Mouse (Mus musculus): Measurements from ENCODE around the gene Usp22. TPM values are rescaled to one million over a fixed set of nuclear protein-coding genes. Genes with fewer than 3 reads are reported as not detected.

Gene Usp22
- polyA plus RNA-seq, 1 experiment = 25.1 TPM

- TF ChIP-seq POLR2A (IDR thresholded peaks at IDR 0.05; ENCODE audit: low read depth, low read length) = no peak
- no peak for TF ChIP-seq CTCF (IDR thresholded peaks at IDR 0.05; ENCODE audit: extremely low read depth, insufficient read length, insufficient replicate concordance, low read depth, low read length)
- H3K36me3 ChIP-seq (ENCODE audit: control insufficient read depth, insufficient read depth, low read length) = peaks cover 60% of the 10 kb centered on the region
- no peaks in the 10 kb centered on the region for H3K27me3 ChIP-seq (ENCODE audit: control insufficient read depth, insufficient read depth, low read length)
- 93% methylated on average over 10 of the region's 10 CpGs for WGBS
- H3K27ac ChIP-seq (ENCODE audit: insufficient read depth, low read depth, low read length) = no peak overlapping the region
- H3K4me1 ChIP-seq (ENCODE audit: control insufficient read depth, insufficient read depth, insufficient read length, low read length) = no peaks in the 10 kb centered on the region; the same call in 1 of the 2 replicates
- no peak overlapping the region for H3K4me3 ChIP-seq (ENCODE audit: low read depth, low read length)
Observed at GRCm38 (mm10) chr11:61164881-61165280, 10.0 kb downstream of the Usp22 start.

- H3K27me3 ChIP-seq (ENCODE audit: control insufficient read depth, insufficient read depth, low read length) = no peaks in the 10 kb centered on the region
- WGBS = 89% methylated on average over 6 of the region's 6 CpGs
- no peak overlapping the region for H3K4me3 ChIP-seq (ENCODE audit: low read depth, low read length)
- H3K4me1 ChIP-seq (ENCODE audit: control insufficient read depth, insufficient read depth, insufficient read length, low read length) = no peaks in the 10 kb centered on the region; the same call in 1 of the 2 replicates
- no peak overlapping the region for H3K27ac ChIP-seq (ENCODE audit: insufficient read depth, low read depth, low read length)
- TF ChIP-seq CTCF (IDR thresholded peaks at IDR 0.05; ENCODE audit: extremely low read depth, insufficient read length, insufficient replicate concordance, low read depth, low read length) (no peak), POLR2A (IDR thresholded peaks at IDR 0.05; ENCODE audit: low read depth, low read length) (no peak)
- H3K36me3 ChIP-seq (ENCODE audit: control insufficient read depth, insufficient read depth, low read length) = peaks cover 64% of the 10 kb centered on the region
Observed at GRCm38 (mm10) chr11:61164366-61164765, 10.5 kb downstream of the Usp22 start.

- no peak for TF ChIP-seq POLR2A (IDR thresholded peaks at IDR 0.05; ENCODE audit: low read depth, low read length)
- TF ChIP-seq CTCF (IDR thresholded peaks at IDR 0.05; ENCODE audit: extremely low read depth, insufficient read length, insufficient replicate concordance, low read depth, low read length) = no peak
- H3K4me1 ChIP-seq (ENCODE audit: control insufficient read depth, insufficient read depth, insufficient read length, low read length) = no peaks in the 10 kb centered on the region
- H3K27ac ChIP-seq (ENCODE audit: insufficient read depth, low read depth, low read length) = no peak overlapping the region
- H3K27me3 ChIP-seq (ENCODE audit: control insufficient read depth, insufficient read depth, low read length) = no peaks in the 10 kb centered on the region
- 85% methylated on average over 3 of the region's 3 CpGs for WGBS
- peaks cover 73% of the 10 kb centered on the region for H3K36me3 ChIP-seq (ENCODE audit: control insufficient read depth, insufficient read depth, low read length)
- H3K4me3 ChIP-seq (ENCODE audit: low read depth, low read length) = no peak overlapping the region
Observed at GRCm38 (mm10) chr11:61163341-61163740, 11.5 kb downstream of the Usp22 start.

GRCm38 (mm10) chr11:61162776-61163175 is 12.1 kb downstream of the Usp22 start:
- Histone ChIP-seq H3K27ac (ENCODE audit: insufficient read depth, low read depth, low read length) (no peak overlapping the region), H3K27me3 (ENCODE audit: control insufficient read depth, insufficient read depth, low read length) (no peaks in the 10 kb centered on the region), H3K4me1 (ENCODE audit: control insufficient read depth, insufficient read depth, insufficient read length, low read length) (no peaks in the 10 kb centered on the region), H3K36me3 (ENCODE audit: control insufficient read depth, insufficient read depth, low read length) (peaks cover 78% of the 10 kb centered on the region), H3K4me3 (ENCODE audit: low read depth, low read length) (no peak overlapping the region)
- WGBS = 96% methylated on average over 14 of the region's 14 CpGs
- TF ChIP-seq CTCF (IDR thresholded peaks at IDR 0.05; ENCODE audit: extremely low read depth, insufficient read length, insufficient replicate concordance, low read depth, low read length) = no peak
- no peak for TF ChIP-seq POLR2A (IDR thresholded peaks at IDR 0.05; ENCODE audit: low read depth, low read length)

GRCm38 (mm10) chr11:61161121-61161520 is 13.7 kb downstream of the Usp22 start:
- Histone ChIP-seq H3K4me1 (ENCODE audit: control insufficient read depth, insufficient read depth, insufficient read length, low read length) (no peaks in the 10 kb centered on the region), H3K36me3 (ENCODE audit: control insufficient read depth, insufficient read depth, low read length) (peaks cover 82% of the 10 kb centered on the region), H3K27ac (ENCODE audit: insufficient read depth, low read depth, low read length) (no peak overlapping the region), H3K27me3 (ENCODE audit: control insufficient read depth, insufficient read depth, low read length) (no peaks in the 10 kb centered on the region), H3K4me3 (ENCODE audit: low read depth, low read length) (no peak overlapping the region)
- WGBS = 83% methylated on average over 13 of the region's 13 CpGs
- TF ChIP-seq POLR2A (IDR thresholded peaks at IDR 0.05; ENCODE audit: low read depth, low read length) (no peak), CTCF (IDR thresholded peaks at IDR 0.05; ENCODE audit: extremely low read depth, insufficient read length, insufficient replicate concordance, low read depth, low read length) (no peak)

GRCm38 (mm10) chr11:61159796-61160732 is 14.8 kb downstream of the Usp22 start:
- 74% methylated on average over 11 of the region's 11 CpGs for WGBS
- TF ChIP-seq CTCF (IDR thresholded peaks at IDR 0.05; ENCODE audit: extremely low read depth, insufficient read length, insufficient replicate concordance, low read depth, low read length) = no peak
- TF ChIP-seq POLR2A (IDR thresholded peaks at IDR 0.05; ENCODE audit: low read depth, low read length) = no peak
- Histone ChIP-seq H3K4me3 (ENCODE audit: low read depth, low read length) (no peak overlapping the region), H3K27ac (ENCODE audit: insufficient read depth, low read depth, low read length) (no peak overlapping the region), H3K36me3 (ENCODE audit: control insufficient read depth, insufficient read depth, low read length) (peaks cover 82% of the 10 kb centered on the region), H3K4me1 (ENCODE audit: control insufficient read depth, insufficient read depth, insufficient read length, low read length) (no peaks in the 10 kb centered on the region), H3K27me3 (ENCODE audit: control insufficient read depth, insufficient read depth, low read length) (no peaks in the 10 kb centered on the region)

- Histone ChIP-seq H3K4me3 (ENCODE audit: low read depth, low read length) (no peak overlapping the region), H3K27me3 (ENCODE audit: control insufficient read depth, insufficient read depth, low read length) (no peaks in the 10 kb centered on the region), H3K36me3 (ENCODE audit: control insufficient read depth, insufficient read depth, low read length) (peaks cover 84% of the 10 kb centered on the region), H3K27ac (ENCODE audit: insufficient read depth, low read depth, low read length) (no peak overlapping the region), H3K4me1 (ENCODE audit: control insufficient read depth, insufficient read depth, insufficient read length, low read length) (no peaks in the 10 kb centered on the region)
- 70% methylated on average over 3 of the region's 3 CpGs for whole genome bisulfite sequencing
- no peak for TF ChIP-seq CTCF (IDR thresholded peaks at IDR 0.05; ENCODE audit: extremely low read depth, insufficient read length, insufficient replicate concordance, low read depth, low read length)
- no peak for TF ChIP-seq POLR2A (IDR thresholded peaks at IDR 0.05; ENCODE audit: low read depth, low read length)
Observed at GRCm38 (mm10) chr11:61158141-61158540, 16.7 kb downstream of the Usp22 start.

Measured in small intestine, adult 2 months (tissue).